Comparison of ENCODE assay signal across 17 mouse cellular contexts in the genomic region with DNA sequence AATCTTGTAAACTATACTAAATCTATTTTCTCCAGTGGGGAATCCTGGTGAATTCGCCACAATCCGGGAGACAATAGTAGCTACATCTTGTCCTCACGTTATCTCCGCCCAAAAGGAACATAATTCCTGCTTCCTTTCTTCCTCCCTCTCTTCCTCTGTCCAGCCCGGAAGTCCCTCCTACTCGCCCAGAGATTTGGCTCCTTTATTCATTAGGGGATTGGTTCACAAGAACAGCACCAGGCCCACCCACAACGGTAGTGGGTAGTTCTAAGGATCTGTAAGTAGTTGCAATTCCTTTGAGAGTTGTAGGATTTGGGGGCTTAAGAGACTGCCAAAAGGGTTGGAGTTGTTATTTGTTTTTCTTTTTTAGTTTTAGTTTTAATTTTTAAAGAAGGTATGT.
"Had no signal": no experiment of that assay in that cellular context is flagged by ENCODE, and none has a peak within 500 bp of the region (broad histone marks: within the 10 kb centered on the region; RNA-seq: fewer than 3 reads in every experiment).

No protein-coding gene starts in this region.

- H3K9me3 ChIP-seq: kidney, embryonic 15.5 days; limb, embryonic 12.5 days; limb, embryonic 15.5 days; midbrain, embryonic 13.5 days had no signal

- H3K4me2 ChIP-seq: kidney, embryonic 15.5 days; limb, embryonic 12.5 days; limb, embryonic 15.5 days; liver, embryonic 11.5 days; lung, embryonic 14.5 days; midbrain, embryonic 13.5 days had no signal

- H3K4me1 ChIP-seq: limb, embryonic 12.5 days; midbrain, embryonic 13.5 days had no signal

- H3K27ac ChIP-seq: kidney, embryonic 15.5 days; limb, embryonic 12.5 days; limb, embryonic 15.5 days; liver, embryonic 14.5 days; macrophage; midbrain, embryonic 13.5 days; stomach, postnatal 0 days had no signal

- H3K9ac ChIP-seq: kidney, embryonic 15.5 days; limb, embryonic 12.5 days; limb, embryonic 15.5 days; liver, embryonic 14.5 days; liver, postnatal 0 days; lung, embryonic 14.5 days; midbrain, embryonic 13.5 days had no signal

- DNase-seq: kidney, postnatal 14 days; kidney, postnatal 4 days; left cerebral cortex, postnatal 4 days; liver, postnatal 0 days; lung, embryonic 14.5 days; thymus, adult 2 months; thymus, postnatal 14 days; thymus, postnatal 4 days had no signal

- H3K27me3 ChIP-seq: kidney, embryonic 15.5 days; limb, embryonic 12.5 days; limb, embryonic 15.5 days; midbrain, embryonic 13.5 days had no signal

- ATAC-seq: liver, postnatal 0 days; lung, postnatal 0 days; midbrain, embryonic 13.5 days had no signal

- H3K4me3 ChIP-seq: kidney, embryonic 15.5 days; limb, embryonic 12.5 days; limb, embryonic 15.5 days; midbrain, embryonic 13.5 days had no signal
